Mouse (Mus musculus) layer of hippocampus, postnatal 10 days (tissue): ENCODE data around the gene Ccdc152. TPM values are rescaled to one million over a fixed set of nuclear protein-coding genes. Genes with fewer than 3 reads are reported as not detected.
"Not testable (repeated sequence)": the region's sequence is repeated elsewhere in the genome, so short reads cannot be mapped to it uniquely, and the experiment has no call there.

Experiments used
- DNase-seq, 2 experiments: peaks; one replicate each; pipeline ENCODE4 v3.0.0; 2021; ENCODE audit warnings: low spot score in 2 of 2
- total RNA-seq, 2 experiments: library from RNA; stranded (reverse); gene quantifications; 2 replicates each; pipeline ENCODE4 v1.2.3; 2021

Ccdc152 gene
- total RNA-seq, 2 experiments from 2014 or later: not detected

GRCm38 (mm10) chr15:3279242-3279641 lies 24.1 kb downstream of the Ccdc152 start:
- DNase-seq: no peak

GRCm38 (mm10) chr15:3277391-3277790 lies 25.9 kb downstream of the Ccdc152 start:
- no peak for DNase-seq

DNA sequence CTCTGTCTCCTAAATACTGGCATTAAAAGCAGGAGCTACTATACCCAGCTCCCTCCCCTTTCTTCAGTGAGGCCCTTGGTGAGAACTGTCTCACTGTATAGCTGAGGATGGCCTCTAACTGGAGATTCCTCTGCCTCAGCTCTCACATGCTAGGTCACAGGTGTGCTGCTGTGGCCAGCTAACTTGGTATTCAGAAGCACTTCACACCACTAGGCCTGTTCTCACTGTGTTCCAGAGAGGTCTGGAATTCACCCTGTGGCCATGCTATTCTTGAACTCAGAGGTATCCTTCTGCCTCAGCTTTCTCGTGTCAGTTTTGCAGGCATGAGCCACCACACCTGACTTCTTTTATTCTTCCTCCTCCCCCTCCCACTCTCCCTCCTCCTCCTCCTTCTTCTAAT lies 30.1 kb downstream of the Ccdc152 start:
- no peak for DNase-seq

DNA sequence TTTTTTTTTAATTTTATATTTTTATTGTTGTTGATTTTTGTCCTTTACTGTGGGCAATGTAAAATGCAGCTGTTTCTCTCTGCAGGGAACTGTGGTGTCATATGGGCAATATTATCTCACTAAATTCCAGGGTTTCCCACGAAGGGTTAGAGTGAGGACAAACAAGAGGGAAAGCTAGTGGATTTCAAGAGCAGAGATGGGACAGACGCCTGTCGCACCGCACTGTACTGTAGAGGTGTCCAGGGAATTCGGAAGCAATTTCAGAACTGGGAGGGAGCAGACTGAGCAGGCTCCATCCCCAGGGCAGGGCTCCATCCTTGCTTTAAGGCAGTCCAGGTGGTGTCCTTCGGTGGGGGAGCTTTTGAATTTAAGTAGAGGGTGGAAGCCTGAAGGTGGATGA lies 32.1 kb downstream of the Ccdc152 start:
- DNase-seq: no peak

DNA sequence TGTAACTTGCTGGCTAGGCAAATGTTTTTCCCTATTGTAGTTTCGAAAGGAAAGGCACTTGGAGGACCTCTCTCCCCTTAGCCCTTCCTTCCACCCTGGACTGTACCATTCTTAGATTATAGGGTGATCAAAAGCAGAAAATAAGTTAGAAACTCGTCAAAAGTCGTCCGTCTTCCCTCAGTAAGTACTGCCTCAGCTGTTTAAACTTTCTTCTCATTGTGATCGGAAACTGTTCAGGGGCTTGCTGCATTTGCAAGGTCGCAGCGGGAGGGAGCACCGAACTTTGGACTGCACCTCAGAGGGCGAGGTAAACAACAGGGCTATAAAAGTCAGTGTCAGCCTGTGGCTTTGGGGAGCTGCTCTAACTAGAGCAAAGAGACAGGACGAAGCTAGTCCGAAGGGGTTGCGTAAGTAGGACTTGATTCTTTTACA lies 32.7 kb downstream of the Ccdc152 start:
- peak; percentile 42 to 59 for DNase-seq

DNA sequence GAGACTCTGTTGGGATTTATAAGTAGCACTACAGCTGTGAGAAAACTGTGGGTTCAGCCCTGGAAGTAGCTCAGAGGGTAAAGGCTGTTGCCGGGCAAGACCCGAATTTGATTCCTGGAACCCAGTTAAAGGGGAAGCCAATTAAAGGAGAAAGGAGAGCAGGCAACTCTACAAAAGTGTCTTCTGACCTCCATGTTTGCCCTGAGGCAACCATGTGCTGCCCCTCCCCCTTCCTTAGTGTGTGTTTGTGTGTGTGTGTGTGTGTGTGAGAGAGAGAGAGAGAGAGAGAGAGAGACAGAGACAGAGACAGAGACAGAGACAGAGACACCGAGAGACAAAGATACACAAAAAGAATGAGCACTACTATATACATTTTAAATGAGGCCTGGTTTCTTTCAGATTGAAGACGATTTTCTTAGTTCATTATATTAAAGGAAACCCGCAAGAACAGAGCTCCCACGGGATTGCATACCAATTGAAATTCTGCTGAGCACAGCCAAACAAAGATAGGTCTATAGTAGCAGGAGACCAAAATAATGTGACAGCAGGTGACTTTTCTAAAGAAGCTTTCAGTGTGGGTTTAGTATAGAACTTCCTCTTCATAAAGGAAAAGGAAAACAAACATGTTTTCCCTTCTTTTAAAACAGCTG lies 33.2 kb downstream of the Ccdc152 start:
- no peak for DNase-seq

GRCm38 (mm10) chr15:3269496-3269895 lies 33.8 kb downstream of the Ccdc152 start:
- DNase-seq: no peak

DNA sequence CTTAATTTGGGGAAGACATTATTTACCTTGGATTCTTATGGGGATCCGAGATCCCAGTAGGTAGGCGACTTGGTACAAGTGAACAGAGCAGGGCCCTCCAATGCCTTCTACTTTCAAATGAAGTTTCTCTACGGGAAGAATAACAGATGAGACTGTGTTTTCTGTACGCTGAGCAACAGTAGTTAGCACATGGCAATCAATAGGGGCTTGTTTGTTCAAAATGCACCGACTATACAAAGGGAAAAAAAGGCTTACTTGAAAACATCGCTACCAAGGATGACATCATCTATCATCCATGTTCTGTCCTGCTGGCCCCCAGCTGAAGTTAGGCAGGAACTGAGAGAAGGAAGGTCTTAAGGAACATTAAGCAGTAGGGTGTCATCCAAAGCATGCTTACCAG lies 35.1 kb downstream of the Ccdc152 start, which contains the start of gene Selenop:
Gene Selenop (plus strand): TSS at position 301 of the 400 bp plus-strand sequence.
- no peak for DNase-seq

DNA sequence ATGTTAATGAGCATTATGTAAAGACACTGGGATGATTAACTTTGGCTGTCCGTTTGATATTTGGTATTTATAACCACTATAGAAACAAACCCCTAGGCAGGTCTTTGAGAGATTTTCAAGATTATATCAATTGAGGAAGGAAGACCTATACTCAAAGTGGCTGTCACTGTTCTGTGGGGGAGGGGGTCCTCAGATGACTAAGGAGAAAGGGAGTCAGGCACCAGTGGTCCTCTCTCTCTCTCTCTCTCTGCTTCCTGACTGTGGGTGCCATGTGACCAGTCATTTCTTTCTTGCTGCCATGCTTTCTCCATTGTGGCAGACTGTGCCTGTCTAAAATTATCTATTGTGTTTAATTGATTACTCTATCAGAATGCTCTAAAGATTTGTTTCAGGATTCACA lies 38.5 kb downstream of the Ccdc152 start:
- DNase-seq: no peak

- no peak for DNase-seq
These were observed 39.0 kb downstream of the Ccdc152 start for GRCm38 (mm10) chr15:3264293-3264692.

- no peak for DNase-seq
These were observed 40.4 kb downstream of the Ccdc152 start for GRCm38 (mm10) chr15:3262883-3263282.

DNA sequence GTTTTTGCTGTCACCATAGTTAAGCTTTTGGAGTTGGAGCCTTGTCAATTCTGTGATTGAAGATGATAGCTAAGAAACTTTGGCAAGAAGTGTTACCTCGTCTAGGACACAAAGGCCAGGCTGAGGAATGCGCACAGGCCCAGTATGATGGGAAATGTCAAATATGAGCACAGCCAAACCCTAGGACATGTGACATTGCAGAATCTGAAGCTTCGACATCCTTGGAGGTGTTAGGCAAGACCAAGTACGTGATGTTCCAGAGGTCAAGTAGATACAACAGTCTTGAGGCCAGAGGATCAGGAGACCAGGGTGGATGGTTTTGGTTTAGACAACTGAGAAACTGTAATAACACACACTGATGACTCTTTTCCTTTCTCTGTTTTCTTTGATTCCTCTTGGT lies 43.0 kb downstream of the Ccdc152 start:
- no peak for DNase-seq

DNA sequence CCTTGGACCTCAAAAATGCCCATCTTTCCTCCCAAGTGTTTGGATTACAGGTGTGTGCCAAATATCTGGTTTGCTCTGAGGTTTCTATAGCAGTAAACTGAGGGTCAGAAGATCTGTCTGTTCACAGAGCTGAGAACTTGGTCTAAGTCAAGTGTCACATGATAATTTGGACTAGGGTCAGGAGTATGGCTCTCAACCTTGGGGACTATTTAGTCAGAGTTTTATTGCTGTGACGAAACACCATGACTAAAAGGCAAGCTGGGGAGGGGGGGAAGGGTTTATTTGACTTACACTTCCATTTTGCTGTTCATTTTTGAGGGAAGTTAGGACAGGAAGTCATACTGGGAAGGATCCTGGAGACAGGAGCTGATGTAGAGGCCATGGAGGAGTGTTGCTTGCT lies 44.3 kb downstream of the Ccdc152 start:
- no peak for DNase-seq

DNA sequence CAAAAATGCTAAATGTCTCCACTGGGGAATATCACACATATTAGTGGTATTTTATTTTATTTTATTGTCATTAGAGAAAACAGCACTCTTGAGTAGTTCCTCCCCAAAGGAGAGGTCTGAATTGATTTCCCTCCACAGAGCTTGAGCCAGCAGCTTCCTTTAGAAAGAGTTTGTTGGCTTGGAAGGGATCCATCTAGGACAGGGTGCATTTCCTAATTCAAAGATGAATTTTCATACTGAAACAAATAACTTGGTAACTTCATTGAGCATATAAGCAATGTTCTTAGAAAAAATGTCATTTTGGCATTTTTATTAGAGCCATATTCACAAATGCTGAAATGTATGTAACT lies 51.6 kb downstream of the Ccdc152 start:
- DNase-seq: no peak

DNA sequence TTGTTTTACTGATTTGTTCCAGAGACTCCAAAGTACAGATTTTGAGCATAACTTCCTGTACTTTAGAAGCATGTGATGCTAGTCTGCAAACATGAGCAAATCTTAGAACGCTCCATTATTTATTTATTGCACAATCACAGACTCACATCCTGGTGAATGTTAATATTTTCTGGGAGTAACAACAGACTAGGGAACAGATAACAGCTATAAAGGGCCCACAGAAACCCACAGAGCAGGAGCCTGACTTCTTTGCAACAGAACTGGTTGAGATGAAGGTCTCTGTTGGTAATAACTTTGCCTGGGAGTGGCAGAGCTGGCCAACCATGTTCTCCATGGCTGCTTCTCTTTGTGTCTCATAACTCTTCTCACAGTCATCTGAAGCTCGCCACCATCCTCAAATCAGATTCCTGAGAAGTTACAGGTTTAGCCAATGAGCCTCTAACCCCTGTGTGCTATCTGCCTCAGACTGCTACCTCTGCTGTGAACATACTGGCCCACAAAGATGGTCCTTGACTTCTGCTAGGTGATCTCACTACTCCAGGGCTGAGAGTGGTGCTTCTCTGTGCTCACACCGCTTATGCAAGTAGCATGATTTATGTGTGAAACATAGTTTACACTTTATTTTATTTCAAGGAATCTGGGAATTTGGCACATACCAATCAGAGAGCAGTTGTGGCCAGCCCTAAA lies 52.2 kb downstream of the Ccdc152 start:
- no peak for DNase-seq

DNA sequence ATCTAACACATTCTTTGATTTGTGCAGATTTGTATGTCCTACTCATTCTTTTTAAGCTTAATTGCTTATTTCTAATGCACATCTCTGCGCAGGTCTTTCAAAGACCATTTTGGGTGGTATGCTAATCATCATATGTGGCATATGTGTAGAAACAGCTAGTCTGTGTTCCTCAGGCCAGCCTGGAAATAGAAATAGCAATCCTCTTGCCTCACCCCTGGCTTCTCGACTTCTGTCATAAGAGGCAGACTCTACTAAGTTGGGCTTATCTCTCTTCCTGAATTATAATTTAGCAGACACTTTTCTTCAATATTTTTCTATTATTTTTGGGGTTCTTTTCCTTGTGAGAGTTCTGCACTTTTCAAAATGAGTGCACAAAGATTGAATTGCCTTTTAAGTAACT lies 52.7 kb downstream of the Ccdc152 start:
- DNase-seq: no peak

- not testable (repeated sequence) for DNase-seq
These were observed 58.3 kb downstream of the Ccdc152 start for GRCm38 (mm10) chr15:3245036-3245435.

GRCm38 (mm10) chr15:3237963-3238362 lies 65.4 kb downstream of the Ccdc152 start:
- DNase-seq: no peak

DNA sequence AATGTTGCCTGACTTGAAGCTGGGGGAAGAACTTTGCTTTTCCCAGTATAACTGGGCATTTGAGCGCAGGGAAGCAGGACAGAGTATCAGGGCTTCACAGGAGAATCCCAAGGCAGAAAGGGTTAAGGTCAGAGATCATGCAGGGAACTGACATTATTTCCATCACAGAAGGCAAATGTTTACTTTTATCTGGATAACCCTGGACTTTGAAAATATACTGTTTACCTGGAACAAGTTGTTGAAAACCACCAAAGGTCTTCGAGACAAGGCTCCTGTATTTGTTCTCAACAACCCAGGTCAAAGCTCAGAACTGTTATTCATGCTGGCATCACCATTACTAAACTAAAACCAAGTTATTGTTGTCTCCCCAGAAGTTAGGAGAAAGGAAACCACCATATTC lies 67.0 kb downstream of the Ccdc152 start:
- no peak for DNase-seq

DNA sequence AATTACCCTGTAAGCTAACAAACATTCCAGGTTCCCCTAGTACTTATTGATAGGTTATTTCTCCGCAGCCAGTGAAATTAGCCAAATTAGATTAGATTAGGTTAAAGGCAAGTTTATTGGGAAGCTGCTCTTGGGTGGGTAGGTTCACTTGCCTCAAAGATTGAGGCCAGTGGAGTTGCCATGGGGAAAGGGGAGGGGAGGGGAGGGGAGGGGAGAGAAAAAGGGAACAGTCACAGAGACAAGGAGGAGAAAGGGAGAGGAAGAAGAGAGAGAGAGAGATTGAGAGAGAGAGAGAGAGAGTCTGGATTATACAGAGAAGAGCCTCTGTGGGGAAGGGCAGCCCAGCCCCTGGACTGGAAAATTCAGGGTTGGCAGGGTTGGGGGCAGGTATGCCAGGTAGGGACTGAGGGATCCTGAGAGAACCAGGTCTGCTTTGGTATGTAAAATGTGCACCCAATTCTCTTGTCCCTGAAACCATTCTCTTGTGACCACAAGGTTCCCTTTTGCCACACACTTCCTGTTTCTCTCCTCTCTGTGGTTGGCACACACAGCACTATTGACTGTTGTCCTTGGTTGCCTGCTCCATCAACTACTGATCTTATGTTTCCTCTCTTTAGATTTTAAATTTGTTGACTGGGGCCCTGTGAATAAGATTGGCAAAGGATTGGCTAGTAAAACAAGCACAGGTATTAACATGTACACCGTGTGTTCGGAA lies 69.3 kb downstream of the Ccdc152 start:
- DNase-seq: no peak

GRCm38 (mm10) chr15:3232168-3232835 lies 71.0 kb downstream of the Ccdc152 start:
- no peak for DNase-seq

- DNase-seq: no peak
These were observed 72.3 kb downstream of the Ccdc152 start for GRCm38 (mm10) chr15:3231004-3231403.
